Mouse (Mus musculus) embryonic stem cell, embryonic (primary cell): Measurements from ENCODE around the gene B430306N03Rik.
"Not testable (repeated sequence)": the region's sequence is repeated elsewhere in the genome, so short reads cannot be mapped to it uniquely, and the experiment has no call there.

Experiments used
- CTCF ChIA-PET, 4 experiments: fragments of 300-600 bp in 2 of 4; fragments of 350-600 bp in 2 of 4; sonication (Branson Sonifier 250); formaldehyde crosslinking; loops; one replicate each; lab custom pipeline; 2022; ENCODE audit warnings: inconsistent platforms in 2 of 4; lab: Charles Lee
- POLR2A ChIA-PET, 4 experiments: fragments of 300-600 bp in 2 of 4; fragments of 350-600 bp in 2 of 4; sonication (Branson Sonifier 250); formaldehyde crosslinking; loops; one replicate each; lab custom pipeline; 2022; ENCODE audit warnings: antibody characterized with exemption in 4 of 4, inconsistent platforms in 1 of 4; lab: Charles Lee

Gene B430306N03Rik

DNA sequence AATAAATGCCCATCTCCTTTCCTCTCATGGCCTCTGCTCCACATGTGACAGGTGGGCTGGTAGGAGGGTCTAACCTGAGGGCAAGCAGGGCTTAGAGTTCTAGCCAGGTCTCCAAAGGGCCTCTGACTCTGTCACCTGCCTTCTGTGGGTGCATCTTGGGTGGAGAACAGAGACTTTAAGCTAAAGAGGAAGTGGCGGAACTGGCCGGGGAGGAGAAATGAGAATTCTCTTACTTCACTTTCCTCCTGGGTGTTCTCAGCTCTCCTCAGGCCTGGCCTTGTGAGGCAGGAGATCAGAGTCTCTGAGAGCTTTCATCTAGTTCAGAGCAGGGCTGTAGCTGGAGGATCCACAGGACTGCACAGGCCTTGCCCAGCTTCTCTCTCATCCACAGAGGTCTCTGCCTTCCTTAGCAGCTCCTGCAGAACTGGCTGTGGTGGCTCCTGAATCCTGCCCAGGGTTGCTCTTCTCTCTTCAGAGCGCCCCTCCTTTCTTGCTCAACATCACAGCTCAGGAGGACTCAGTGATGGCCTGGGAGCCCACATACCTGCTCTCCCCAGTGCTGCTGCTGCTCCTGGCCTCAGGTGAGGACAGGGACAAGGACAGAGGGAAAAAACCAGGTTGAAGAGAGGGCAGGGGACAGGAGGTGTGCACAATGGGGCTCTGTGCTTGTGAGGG, at the start of gene B430306N03Rik:
B430306N03Rik (plus strand) TSS at position 237 of the 675 bp plus-strand sequence.
- POLR2A ChIA-PET, CTCF ChIA-PET: not testable (repeated sequence)

- POLR2A ChIA-PET: interaction anchor here in 2 of 4 experiments (1.1 to 1.4 kb wide), 4 partner anchors 8 to 12 kb away, joined by 3 to 4 read pairs (median 4); no protein-coding TSS in a partner anchor
- CTCF ChIA-PET: no interaction called here
These were observed 49.2 kb upstream of the B430306N03Rik start for GRCm38 (mm10) chr17:48266610-48267304.

DNA sequence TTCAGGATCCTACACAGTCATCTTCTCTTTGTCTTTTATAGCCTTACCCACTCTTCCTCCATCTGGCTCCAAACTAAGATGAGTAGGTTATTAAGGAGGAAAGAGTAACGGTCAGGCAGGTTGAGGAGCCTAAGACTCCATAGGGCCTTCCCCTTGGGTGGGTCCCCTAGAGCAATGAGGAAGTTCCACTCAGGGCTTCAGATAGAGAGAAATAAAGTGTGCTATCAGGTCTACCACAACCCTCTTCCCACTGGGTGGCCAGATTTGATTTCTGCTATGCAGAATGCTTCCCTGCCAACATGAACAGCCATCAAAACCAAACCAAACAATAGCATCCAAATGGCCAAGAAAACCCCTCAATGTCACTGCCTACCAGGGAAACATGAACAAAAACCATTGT, 48.4 kb upstream of the B430306N03Rik start:
- POLR2A ChIA-PET: interaction anchor here in 1 of 4 experiments (1.1 kb wide), 1 partner anchor 8 kb away, joined by 3 read pairs; no protein-coding TSS in a partner anchor

DNA sequence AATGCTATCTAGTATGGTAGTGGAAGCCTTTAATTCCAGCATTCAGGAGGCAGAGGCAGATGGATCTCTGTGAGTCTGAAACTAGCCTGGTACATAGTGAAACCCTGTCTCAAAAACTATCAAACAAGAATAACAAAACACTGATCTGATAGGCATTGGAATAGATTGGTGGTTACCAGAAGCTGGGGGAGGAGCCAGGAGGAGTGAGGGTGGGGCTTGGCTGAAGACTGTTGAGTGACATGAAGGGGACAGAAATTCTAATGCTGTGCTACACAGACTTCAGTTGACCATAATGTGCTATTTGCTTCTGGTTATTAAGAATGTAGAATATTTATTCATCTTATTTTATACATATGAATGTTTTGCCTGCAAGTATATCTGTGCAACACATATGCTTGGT, 47.7 kb upstream of the B430306N03Rik start:
- ChIA-PET CTCF (interaction anchor here in 1 of 4 experiments (0.6 kb wide), 1 partner anchor 167 kb away, joined by 3 read pairs; no protein-coding TSS in a partner anchor), POLR2A (no interaction called here)

More for the DNA sequence above, 48.4 kb upstream of the B430306N03Rik start:
- CTCF ChIA-PET: interaction anchor here in 1 of 4 experiments (0.6 kb wide), 1 partner anchor 166 kb away, joined by 3 read pairs; no protein-coding TSS in a partner anchor

GRCm38 (mm10) chr17:48269833-48270232, 46.1 kb upstream of the B430306N03Rik start:
- ChIA-PET POLR2A (interaction anchor here in 2 of 4 experiments (0.6 to 1.2 kb wide), 2 partner anchors 12 to 750 kb away, joined by 3 read pairs; no protein-coding TSS in a partner anchor), CTCF (interaction anchor here in 1 of 4 experiments (0.7 kb wide), 1 partner anchor 17 kb away, joined by 3 read pairs; no protein-coding TSS in a partner anchor)

DNA sequence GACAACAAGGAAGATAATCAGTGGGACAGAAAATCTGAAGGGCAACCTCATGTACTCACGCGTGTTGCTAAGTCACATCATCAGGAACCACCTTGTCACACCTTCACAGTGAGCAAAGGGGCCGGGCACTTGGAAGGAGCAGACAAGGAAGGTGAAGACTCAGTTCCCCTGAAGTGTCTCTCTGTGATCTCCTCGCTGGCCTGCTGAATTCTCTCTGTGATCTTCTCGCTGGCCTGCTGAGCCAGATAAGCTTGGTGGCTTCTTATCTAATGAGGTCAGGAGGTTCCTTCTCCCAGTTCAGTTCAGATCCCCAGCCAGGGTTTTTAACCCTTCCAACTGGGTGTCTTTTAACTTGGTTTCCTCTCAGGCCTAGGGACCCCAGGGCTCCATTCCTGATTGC, 43.8 kb upstream of the B430306N03Rik start:
- POLR2A ChIA-PET: interaction anchor here in 2 of 4 experiments (0.8 to 1.5 kb wide), 7 partner anchors 10 to 152 kb away, joined by 3 to 5 read pairs (median 3); no protein-coding TSS in a partner anchor
- CTCF ChIA-PET: interaction anchor here in 2 of 4 experiments (0.7 to 1.2 kb wide), 3 partner anchors 22 to 171 kb away, joined by 3 read pairs; no protein-coding TSS in a partner anchor

GRCm38 (mm10) chr17:48272598-48272997, 43.3 kb upstream of the B430306N03Rik start:
- CTCF ChIA-PET: interaction anchor here in 2 of 4 experiments (0.6 to 3.6 kb wide), 8 partner anchors 15 to 400 kb away, joined by 3 to 15 read pairs (median 4); no protein-coding TSS in a partner anchor
- POLR2A ChIA-PET: interaction anchor here in 2 of 4 experiments (0.8 to 1.5 kb wide), 7 partner anchors 10 to 153 kb away, joined by 3 to 5 read pairs (median 3); no protein-coding TSS in a partner anchor

DNA sequence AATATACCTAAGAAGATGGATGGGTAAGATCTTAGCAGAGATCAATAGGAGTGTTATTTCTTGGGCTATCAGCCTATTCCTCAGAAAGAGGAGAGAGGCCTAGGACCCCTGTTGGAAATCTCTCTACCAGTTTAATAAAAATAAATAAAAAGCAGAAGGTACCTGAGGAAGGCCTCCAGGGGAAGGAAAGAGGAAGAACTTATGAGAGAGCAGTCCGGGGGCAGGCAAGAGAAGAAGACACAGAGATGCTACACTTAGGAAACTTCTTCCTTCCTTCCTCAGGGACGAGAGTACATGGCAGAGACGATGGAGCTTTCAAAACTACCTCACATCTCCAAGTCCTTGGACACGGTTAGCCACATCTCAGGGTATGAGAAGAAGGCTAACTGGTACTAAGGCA, 41.8 kb upstream of the B430306N03Rik start:
- ChIA-PET POLR2A (interaction anchor here in 3 of 4 experiments (0.5 to 2.4 kb wide), 15 partner anchors 8 to 726 kb away, joined by 3 to 15 read pairs (median 4); partner anchors contain the start of genes Apobec2 (in 1 of the 3), Nfya (in 1 of the 3) and Oard1 (in 1 of the 3)), CTCF (interaction anchor here (0.5 to 3.6 kb wide), 19 partner anchors 8 to 264 kb away, joined by 3 to 17 read pairs (median 3); no protein-coding TSS in a partner anchor)

DNA sequence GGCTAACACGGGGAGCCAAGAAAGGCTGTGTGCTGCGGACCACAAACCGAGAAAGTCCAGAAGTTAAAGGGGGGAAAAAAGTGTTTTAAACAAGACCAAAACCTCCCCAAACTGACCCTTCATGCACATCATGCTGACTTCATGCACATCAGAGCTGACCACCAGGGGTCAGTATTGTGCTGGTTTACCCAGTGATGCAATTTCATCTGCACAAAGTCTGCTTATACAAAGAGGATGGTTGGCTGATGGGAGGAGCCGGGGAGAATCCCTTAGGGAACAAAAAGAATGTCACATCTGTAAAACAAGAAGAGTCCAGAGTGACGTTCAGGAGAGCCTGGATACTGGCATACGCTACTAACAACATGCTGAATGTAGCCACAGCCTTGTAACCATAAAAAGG, 41.1 kb upstream of the B430306N03Rik start:
- ChIA-PET CTCF (interaction anchor here in 3 of 4 experiments (0.9 to 3.6 kb wide), 19 partner anchors 8 to 263 kb away, joined by 3 to 17 read pairs (median 3); no protein-coding TSS in a partner anchor), POLR2A (interaction anchor here in 3 of 4 experiments (0.5 to 3.6 kb wide), 37 partner anchors 8 to 725 kb away, joined by 3 to 25 read pairs (median 4); partner anchors contain the start of genes Apobec2 (in 1 of the 3), Nfya (in 1 of the 3), Oard1 (in 1 of the 3) and Tspo2 (in 1 of the 3))

DNA sequence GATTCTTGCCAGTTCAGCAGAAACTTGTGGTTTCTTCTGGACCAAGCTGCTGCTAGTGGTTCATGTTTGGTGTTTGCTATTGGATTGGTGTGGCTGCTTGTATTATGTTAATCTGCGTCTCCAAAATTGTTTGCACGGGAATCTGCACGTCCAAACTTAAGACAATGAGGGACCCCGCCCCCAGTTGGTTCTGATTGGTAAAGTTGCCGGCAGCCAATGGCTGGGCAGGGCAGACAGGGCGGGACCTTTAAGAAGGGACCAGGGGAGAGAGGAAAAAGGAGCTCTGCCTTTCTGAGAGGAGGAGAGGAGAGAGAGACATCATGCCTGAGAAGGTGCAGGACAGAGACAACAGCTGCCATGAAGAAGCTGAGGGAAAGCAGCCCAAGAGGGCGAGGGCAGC, 40.2 kb upstream of the B430306N03Rik start:
- ChIA-PET POLR2A (interaction anchor here in 3 of 4 experiments (0.5 to 3.6 kb wide), 33 partner anchors 8 to 1208 kb away, joined by 3 to 25 read pairs (median 3); partner anchors contain the start of genes Nfya (in 1 of the 3) and Oard1 (in 1 of the 3)), CTCF (interaction anchor here in 3 of 4 experiments (0.7 to 3.6 kb wide), 10 partner anchors 11 to 175 kb away, joined by 3 to 17 read pairs (median 3); no protein-coding TSS in a partner anchor)

- ChIA-PET CTCF (interaction anchor here in 1 of 4 experiments (1.3 kb wide), 1 partner anchor 8 kb away, joined by 5 read pairs; no protein-coding TSS in a partner anchor), POLR2A (interaction anchor here in 2 of 4 experiments (1.2 to 1.6 kb wide), 4 partner anchors 9 to 148 kb away, joined by 3 to 4 read pairs (median 3); no protein-coding TSS in a partner anchor)
These were observed 37.6 kb upstream of the B430306N03Rik start for GRCm38 (mm10) chr17:48278381-48278780.

DNA sequence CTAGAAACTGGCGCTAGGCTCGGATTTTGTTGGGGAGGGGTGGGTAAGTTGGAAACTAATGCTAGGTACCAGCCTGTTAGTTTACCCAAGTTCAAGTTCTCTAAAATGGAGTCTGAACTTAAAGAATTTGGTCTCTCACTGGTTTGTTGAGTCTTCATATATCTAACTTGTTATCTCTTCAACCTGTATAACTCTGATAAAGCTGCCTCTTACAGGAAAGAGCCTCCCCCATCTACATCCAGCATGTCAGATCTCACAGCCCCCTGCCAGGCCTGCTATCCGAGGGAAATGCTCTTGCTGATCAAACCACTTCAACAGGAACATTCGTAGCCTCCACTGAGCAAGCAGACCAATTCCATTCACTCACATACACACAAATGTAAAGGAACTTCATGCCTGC, 36.9 kb upstream of the B430306N03Rik start:
- POLR2A ChIA-PET: interaction anchor here in 2 of 4 experiments (1.2 to 1.5 kb wide), 3 partner anchors 8 to 44 kb away, joined by 3 to 4 read pairs (median 3); no protein-coding TSS in a partner anchor
- CTCF ChIA-PET: no interaction called here

DNA sequence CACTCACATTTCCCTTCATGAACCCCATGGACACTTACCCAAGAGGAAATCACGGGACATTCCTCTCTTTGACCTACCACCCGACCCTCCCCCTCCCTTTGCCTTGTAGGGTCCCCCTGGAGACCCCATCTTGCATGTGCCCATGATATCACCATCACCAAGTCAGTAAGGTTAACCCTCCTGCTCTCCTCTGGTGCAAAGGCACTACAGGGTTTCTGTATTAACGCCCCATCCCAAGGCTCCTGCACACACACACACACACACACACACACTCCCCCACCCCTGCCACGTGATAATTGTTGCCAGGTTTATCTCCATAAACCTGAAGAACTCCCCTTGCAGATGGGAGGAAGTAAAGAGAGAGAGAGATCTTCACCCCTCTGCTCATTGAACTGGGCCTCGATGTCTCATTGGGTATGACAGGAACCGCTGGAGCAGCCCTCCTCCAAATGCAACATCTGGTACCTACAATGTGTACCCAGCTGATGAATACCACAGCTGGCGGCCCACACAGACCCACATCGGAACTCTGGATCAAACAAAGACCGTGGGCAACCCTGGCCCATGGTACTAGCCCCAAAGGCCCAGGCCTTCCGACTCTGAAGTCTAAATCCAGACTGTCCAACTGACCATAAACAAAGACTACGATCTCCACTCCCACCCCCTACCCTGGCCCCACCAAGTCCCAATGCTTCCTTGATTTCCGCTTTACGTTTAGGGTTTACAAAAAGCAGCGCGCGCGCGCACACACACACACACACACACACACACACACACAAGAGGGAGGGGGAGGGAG, 34.8 kb upstream of the B430306N03Rik start:
- ChIA-PET POLR2A (interaction anchor here in 2 of 4 experiments (0.7 to 1.2 kb wide), 2 partner anchors 42 to 180 kb away, joined by 3 to 5 read pairs; no protein-coding TSS in a partner anchor), CTCF (interaction anchor here in 2 of 4 experiments (0.5 to 1.2 kb wide), 2 partner anchors 161 to 174 kb away, joined by 3 to 17 read pairs; no protein-coding TSS in a partner anchor)

DNA sequence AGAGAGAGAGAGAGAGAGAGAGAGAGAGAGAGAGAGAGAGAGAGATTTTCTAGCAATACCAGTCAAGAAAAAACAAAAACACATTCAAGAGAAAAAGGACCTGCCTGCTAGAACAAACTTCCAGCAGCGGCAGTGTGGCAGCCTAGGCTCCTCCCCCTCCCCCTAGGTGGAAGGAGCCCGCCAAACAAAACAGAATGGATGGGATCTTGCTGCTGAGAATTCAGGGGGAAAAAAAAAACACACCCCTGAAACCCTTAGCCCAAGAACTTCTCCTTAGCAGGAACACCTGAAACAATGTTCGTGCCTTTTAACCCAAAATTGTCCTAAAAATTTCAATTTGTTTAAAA, 34.2 kb upstream of the B430306N03Rik start:
- CTCF ChIA-PET: interaction anchor here in 1 of 4 experiments (1.2 kb wide), 1 partner anchor 162 kb away, joined by 3 read pairs; no protein-coding TSS in a partner anchor
- POLR2A ChIA-PET: no interaction called here

DNA sequence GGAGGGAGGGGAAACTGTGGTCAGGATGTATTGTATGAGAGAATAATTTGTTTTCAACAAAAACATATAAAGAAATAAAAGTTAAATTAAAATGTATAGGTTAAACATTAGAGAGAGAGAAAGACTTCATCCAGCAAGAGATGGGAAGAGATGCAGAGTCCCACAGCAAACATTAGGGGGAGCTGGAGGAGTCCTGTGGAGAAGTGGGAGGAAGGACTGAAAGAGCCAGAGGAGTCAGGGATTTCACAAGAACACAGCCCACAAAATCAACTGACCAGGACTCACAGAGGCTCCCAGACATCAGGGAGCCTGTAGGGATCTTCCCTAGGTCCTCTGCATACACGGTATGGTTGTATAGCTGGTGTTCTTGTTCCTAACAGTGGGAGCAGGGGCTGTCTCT, 29.2 kb upstream of the B430306N03Rik start:
- ChIA-PET POLR2A (interaction anchor here in 2 of 4 experiments (0.7 to 2.8 kb wide), 8 partner anchors 8 to 262 kb away, joined by 3 to 25 read pairs (median 3); no protein-coding TSS in a partner anchor), CTCF (interaction anchor here in 3 of 4 experiments (0.6 to 2.2 kb wide), 22 partner anchors 9 to 1540 kb away, joined by 3 to 17 read pairs (median 4); no protein-coding TSS in a partner anchor)

- POLR2A ChIA-PET: interaction anchor here in 2 of 4 experiments (0.7 to 2.8 kb wide), 8 partner anchors 9 to 36 kb away, joined by 3 to 25 read pairs (median 3); no protein-coding TSS in a partner anchor
These were observed 28.7 kb upstream of the B430306N03Rik start for GRCm38 (mm10) chr17:48287276-48287675.

More at GRCm38 (mm10) chr17:48287276-48287675, 28.7 kb upstream of the B430306N03Rik start:
- CTCF ChIA-PET: interaction anchor here in 3 of 4 experiments (0.6 to 2.2 kb wide), 21 partner anchors 9 to 1539 kb away, joined by 3 to 17 read pairs (median 3); no protein-coding TSS in a partner anchor
